Mouse (Mus musculus) G1E (cell line): ENCODE measurements at regions not wholly inside any gene's neighbourhood (a gene's known extent, or its start where the extent isn't known, plus 50 kb on each side); places are given as distances from the start of the nearest gene placed in this dataset.

Source experiments
- ATAC-seq: 2 replicates; pipeline ENCODE4 v1.8.0; 2016; ENCODE audit warnings: mild to moderate bottlenecking; ENCODE audit not compliant: insufficient number of reproducible peaks, poor library complexity, low FRiP score, severe bottlenecking; ENCODE audit errors: extremely low read depth
- DNase-seq: peaks from one replicate; pipeline ENCODE4 v3.0.0; 2012; ENCODE audit warnings: low spot score
- H3K27me3 ChIP-seq: 2 replicates; pipeline ENCODE4 v1.6.1; 2012; ENCODE audit warnings: mild to moderate bottlenecking, low read length, inconsistent platforms; ENCODE audit not compliant: insufficient read depth
- H3K36me3 ChIP-seq: replicated peaks from 2 replicates; pipeline ENCODE3; 2012; ENCODE audit warnings: mild to moderate bottlenecking, inconsistent platforms
- H3K4me1 ChIP-seq: 2 replicates; pipeline ENCODE4 v1.6.1; 2012; ENCODE audit warnings: low read depth, low read length, inconsistent platforms, mixed read lengths; ENCODE audit not compliant: insufficient read depth
- H3K4me3 ChIP-seq: 2 replicates; pipeline ENCODE4 v1.5.1; 2012; ENCODE audit warnings: low read depth, mild to moderate bottlenecking, inconsistent platforms, low read length, moderate library complexity, mixed read lengths
- H3K9me3 ChIP-seq: replicated peaks from 2 replicates; pipeline ENCODE4 v1.6.1; 2012; ENCODE audit warnings: inconsistent platforms
- CTCF ChIP-seq: IDR thresholded peaks from 2 replicates; pipeline ENCODE4 v1.5.1; 2012; ENCODE audit warnings: low read depth, low read length, inconsistent platforms, mixed read lengths
- GATA1 ChIP-seq: IDR thresholded peaks from 2 replicates; pipeline ENCODE4 v1.6.1; 2012; ENCODE audit warnings: borderline replicate concordance, low read length, inconsistent platforms, mixed read lengths
- GATA2 ChIP-seq: IDR thresholded peaks from 2 replicates; pipeline ENCODE4 v1.6.1; 2012; ENCODE audit warnings: low read depth, low read length, inconsistent platforms, borderline replicate concordance
- POLR2AphosphoS5 ChIP-seq: IDR thresholded peaks from 2 replicates; pipeline ENCODE4 v1.6.1; 2012; ENCODE audit warnings: low read depth, low read length, inconsistent platforms; ENCODE audit not compliant: insufficient replicate concordance
- TAL1 ChIP-seq: conservative IDR thresholded peaks from 2 replicates; pipeline ENCODE4 v1.6.1; 2012; ENCODE audit warnings: low read depth, low read length, inconsistent platforms, mixed read lengths

GRCm38 (mm10) chr9:79213364-79213763 is 505.3 kb downstream of the Col12a1 start:
- no peak for ATAC-seq
- TF ChIP-seq POLR2AphosphoS5 (no peak), GATA1 (no peak), GATA2 (no peak), TAL1 (no peak), CTCF (no peak)

GRCm38 (mm10) chr9:79215986-79216385 is 502.6 kb downstream of the Col12a1 start:
- DNase-seq (no peak), ATAC-seq (no peak)
- H3K36me3 ChIP-seq: no peaks in the 10 kb centered on the region
- H3K9me3 ChIP-seq: no peaks in the 10 kb centered on the region
- no peaks in the 10 kb centered on the region for H3K4me1 ChIP-seq
- no peak overlapping the region for H3K4me3 ChIP-seq
- TF ChIP-seq POLR2AphosphoS5: no peak
- TF ChIP-seq TAL1: no peak
- no peak for TF ChIP-seq GATA1
- TF ChIP-seq CTCF: no peak
- no peak for TF ChIP-seq GATA2
- no peaks in the 10 kb centered on the region for H3K27me3 ChIP-seq

More at GRCm38 (mm10) chr9:79213364-79213763, 505.3 kb downstream of the Col12a1 start:
- H3K4me1 ChIP-seq: no peaks in the 10 kb centered on the region
- H3K36me3 ChIP-seq: no peaks in the 10 kb centered on the region
- no peak for DNase-seq
- no peak overlapping the region for H3K4me3 ChIP-seq
- no peaks in the 10 kb centered on the region for H3K27me3 ChIP-seq
- no peaks in the 10 kb centered on the region for H3K9me3 ChIP-seq

GRCm38 (mm10) chr9:79216432-79216831 is 502.2 kb downstream of the Col12a1 start:
- Histone ChIP-seq H3K4me3 (no peak overlapping the region), H3K4me1 (no peaks in the 10 kb centered on the region), H3K27me3 (no peaks in the 10 kb centered on the region), H3K9me3 (no peaks in the 10 kb centered on the region), H3K36me3 (no peaks in the 10 kb centered on the region)
- DNase-seq (no peak), ATAC-seq (no peak)
- no peak for TF ChIP-seq GATA2
- TF ChIP-seq TAL1: no peak
- TF ChIP-seq GATA1: no peak
- TF ChIP-seq CTCF: no peak
- no peak for TF ChIP-seq POLR2AphosphoS5

- Histone ChIP-seq H3K9me3 (no peaks in the 10 kb centered on the region), H3K36me3 (no peaks in the 10 kb centered on the region), H3K4me3 (no peak overlapping the region), H3K4me1 (no peaks in the 10 kb centered on the region), H3K27me3 (no peaks in the 10 kb centered on the region)
- ATAC-seq: no peak
- no peak for DNase-seq
- no peak for TF ChIP-seq POLR2AphosphoS5
- TF ChIP-seq TAL1: no peak
- no peak for TF ChIP-seq GATA1
- TF ChIP-seq CTCF: no peak
- no peak for TF ChIP-seq GATA2
Observed at GRCm38 (mm10) chr9:79233081-79233480, 485.6 kb downstream of the Col12a1 start.

- H3K9me3 ChIP-seq: no peaks in the 10 kb centered on the region
- TF ChIP-seq GATA1 (no peak), TAL1 (no peak), CTCF (no peak), POLR2AphosphoS5 (no peak)
- no peaks in the 10 kb centered on the region for H3K4me1 ChIP-seq
- DNase-seq (no peak), ATAC-seq (no peak)
- H3K36me3 ChIP-seq: no peaks in the 10 kb centered on the region
- no peaks in the 10 kb centered on the region for H3K27me3 ChIP-seq
- no peak overlapping the region for H3K4me3 ChIP-seq
Observed at GRCm38 (mm10) chr9:79233751-79234150, 484.9 kb downstream of the Col12a1 start.

GRCm38 (mm10) chr9:79269646-79270213 is 448.9 kb downstream of the Col12a1 start:
- ATAC-seq: no peak
- Histone ChIP-seq H3K9me3 (no peaks in the 10 kb centered on the region), H3K4me3 (no peak overlapping the region), H3K27me3 (no peaks in the 10 kb centered on the region), H3K4me1 (no peaks in the 10 kb centered on the region), H3K36me3 (no peaks in the 10 kb centered on the region)
- TF ChIP-seq GATA1: no peak
- no peak for TF ChIP-seq GATA2
- TF ChIP-seq TAL1: no peak
- TF ChIP-seq POLR2AphosphoS5: no peak
- TF ChIP-seq CTCF: no peak
- DNase-seq: no peak

- H3K4me1 ChIP-seq: no peaks in the 10 kb centered on the region
- no peak for ATAC-seq
- H3K9me3 ChIP-seq: no peaks in the 10 kb centered on the region
- H3K27me3 ChIP-seq: no peaks in the 10 kb centered on the region
- no peak for TF ChIP-seq GATA1
- TF ChIP-seq TAL1: no peak
- no peak for TF ChIP-seq CTCF
- TF ChIP-seq POLR2AphosphoS5: no peak
- TF ChIP-seq GATA2: no peak
- no peak for DNase-seq
- no peak overlapping the region for H3K4me3 ChIP-seq
- no peaks in the 10 kb centered on the region for H3K36me3 ChIP-seq
Observed at GRCm38 (mm10) chr9:79270256-79270655, 448.4 kb downstream of the Col12a1 start.
